Mouse (Mus musculus) induced T-regulatory cell, adult 2 months (primary cell): ENCODE results near the gene Phyhipl.
A peak's percentile ranks its signal among the peaks of the same experiment; 100 is the strongest.

Source experiments
- DNase-seq: peaks from one replicate; pipeline ENCODE4 v3.0.0-alpha.2; 2012; ENCODE audit warnings: low read depth

Gene Phyhipl

DNA sequence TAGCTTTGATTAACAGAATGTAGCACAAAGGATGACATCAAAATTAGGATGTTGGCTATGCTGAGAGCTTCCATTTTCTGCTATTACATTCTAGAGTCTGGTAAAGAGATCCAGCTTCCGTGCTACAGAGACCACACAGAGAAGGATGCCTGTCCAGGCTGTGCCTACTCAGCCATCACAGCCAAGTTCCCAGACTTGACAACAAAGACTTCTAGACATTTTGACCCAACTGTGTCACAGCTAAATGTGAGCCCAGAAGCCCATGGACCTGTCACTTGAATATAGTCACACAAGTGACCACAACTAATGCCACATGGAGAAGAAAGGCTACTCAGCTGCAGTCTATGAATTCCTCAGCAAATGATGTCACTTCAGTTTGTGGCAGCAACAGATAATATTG, 24.6 kb downstream of the Phyhipl start:
- DNase-seq = no peak

DNA sequence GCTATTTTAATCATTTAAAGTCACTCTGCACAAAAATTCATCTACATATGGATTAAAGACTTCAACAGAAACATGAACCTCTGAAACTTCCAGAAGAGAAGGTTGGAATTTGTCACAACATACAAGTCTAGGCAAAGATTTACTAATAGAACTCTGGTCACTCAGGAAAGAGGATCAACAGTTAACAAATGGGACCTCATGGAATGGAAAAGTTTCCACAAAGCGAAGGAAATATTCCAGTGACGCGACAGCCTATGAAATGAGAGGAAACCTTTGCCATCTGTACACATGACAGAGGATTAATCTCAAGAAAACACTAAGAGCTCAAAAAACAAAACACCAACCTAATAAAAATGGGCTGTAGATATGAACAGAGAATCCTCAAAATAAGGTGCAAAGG, 32.3 kb downstream of the Phyhipl start:
- DNase-seq = no peak

DNA sequence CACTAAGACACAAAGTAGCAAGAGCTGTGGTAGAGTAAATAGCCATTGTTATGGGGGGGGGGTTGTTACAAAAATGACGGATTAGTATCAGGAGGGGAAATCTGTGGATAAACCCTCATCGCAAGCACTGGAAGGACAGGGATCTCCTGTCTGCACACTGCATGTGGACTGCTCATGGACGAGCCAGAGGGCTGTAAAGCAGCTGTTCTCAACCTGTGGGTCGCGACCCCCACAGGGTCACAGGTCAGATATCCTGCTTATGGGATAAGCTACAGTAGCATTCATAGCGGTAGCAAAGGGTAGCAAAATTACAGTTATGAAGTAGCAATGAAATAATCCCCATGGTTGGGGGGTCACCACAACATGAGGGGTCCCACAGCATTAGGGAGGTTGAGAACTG, 39.4 kb downstream of the Phyhipl start:
- no peak for DNase-seq

DNA sequence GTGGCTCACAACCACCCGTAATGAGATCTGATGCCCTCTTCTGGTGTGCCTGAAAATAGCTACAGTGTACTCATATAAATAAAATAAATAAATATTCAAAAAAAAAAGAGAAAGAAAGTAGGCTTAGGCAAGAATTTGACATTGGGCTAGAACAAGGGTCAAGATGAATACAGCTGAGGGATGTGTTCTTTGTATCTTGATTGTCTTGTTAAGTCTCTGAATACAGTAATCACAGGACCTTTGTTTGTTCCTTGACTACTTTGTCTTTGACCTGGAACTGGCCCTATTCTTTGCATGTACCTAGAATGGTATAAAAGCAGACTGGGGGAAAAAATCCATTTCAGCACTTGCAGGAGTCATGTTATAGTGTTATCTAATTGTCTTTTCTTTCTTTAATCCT, 44.1 kb downstream of the Phyhipl start:
- no peak for DNase-seq

DNA sequence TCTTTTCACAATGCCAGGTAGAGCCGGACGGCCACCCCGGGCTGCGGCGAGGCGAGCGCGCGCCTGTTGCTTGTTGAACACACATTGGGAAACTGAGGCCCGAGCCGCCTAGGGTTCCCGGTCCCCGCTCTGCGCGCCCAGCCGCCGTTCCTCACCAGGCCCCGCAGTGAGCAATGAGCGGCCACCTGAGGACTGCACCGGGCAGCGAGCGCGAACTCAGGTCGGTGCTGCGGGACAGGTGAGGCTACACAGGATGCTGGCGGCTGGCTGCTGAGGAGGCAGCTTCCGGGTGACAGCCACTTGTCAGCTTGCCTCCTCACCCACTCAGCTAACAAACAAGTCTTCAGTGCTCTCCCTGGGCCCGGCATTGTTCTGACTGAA, 55.9 kb downstream of the Phyhipl start:
- DNase-seq = peak; percentile 0

DNA sequence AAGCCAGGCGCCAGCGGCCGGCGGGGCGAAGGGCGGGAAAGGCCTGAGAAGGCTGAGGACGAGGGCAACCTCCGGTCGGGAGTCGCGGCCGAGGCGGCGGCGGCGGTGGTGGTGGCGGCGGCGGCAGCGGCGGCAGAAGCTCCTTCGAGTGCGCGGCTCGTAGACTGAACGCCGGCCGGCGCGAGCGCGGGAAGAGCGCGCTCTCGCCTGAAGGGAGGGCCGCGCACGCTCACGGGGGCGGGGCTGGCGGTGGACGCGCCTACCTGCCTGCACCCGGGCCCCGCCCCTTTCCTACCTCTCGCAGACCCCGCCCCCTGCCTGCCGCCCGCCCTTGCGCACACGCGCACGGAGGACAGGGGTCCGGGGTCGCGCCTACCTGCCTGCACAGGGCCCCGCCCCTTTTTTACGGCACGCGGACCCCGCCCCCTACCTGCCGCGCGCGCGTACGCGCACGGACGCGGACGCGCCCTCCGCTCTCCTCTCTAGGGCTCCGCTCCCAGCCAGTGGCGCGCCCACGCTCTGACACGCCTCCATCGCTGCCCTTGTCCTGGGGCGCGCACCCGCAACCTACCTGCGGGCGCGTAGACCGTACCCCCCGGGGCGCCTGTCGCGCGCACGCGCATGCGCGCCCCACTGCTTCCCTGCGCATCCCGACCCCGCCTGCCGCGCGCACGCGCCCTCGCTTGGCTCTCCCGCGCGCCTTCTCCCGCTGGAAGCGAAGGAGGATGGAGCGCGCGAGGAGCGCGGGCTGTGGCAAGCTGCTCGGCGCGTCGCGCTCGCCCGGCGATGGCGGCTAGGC, 56.4 kb downstream of the Phyhipl start:
- DNase-seq = peak; percentile 4

DNA sequence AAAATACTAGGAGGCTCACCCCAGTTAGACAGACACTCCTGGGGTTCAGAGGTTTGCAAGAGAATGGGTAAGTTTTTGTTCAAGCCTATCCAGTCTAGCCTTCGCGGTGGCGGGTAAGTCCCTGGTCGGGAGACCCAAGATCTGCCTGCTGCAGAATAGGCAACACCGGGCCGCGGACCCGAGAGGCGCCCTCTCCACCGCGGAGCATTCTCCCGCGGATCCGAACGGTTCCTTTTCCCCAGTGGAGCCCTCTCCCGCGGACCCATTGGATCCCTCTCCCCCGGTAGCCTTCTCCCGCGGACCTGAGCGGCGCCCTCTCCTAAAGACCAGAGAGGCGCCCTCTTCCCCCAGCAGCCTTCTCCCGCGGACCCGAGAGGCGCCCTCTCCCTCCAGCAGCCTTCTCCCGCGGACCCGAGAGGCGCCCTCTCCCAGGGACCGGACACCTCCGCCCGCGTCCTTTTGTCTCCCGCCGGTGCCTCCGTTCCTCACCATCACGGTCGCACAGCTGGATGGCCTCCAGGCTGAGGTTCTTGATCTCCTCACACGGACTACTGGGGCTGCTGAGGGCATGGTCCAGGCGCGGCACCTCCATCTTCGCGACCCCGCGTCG, 57.1 kb downstream of the Phyhipl start:
- DNase-seq = peak; percentile 2

DNA sequence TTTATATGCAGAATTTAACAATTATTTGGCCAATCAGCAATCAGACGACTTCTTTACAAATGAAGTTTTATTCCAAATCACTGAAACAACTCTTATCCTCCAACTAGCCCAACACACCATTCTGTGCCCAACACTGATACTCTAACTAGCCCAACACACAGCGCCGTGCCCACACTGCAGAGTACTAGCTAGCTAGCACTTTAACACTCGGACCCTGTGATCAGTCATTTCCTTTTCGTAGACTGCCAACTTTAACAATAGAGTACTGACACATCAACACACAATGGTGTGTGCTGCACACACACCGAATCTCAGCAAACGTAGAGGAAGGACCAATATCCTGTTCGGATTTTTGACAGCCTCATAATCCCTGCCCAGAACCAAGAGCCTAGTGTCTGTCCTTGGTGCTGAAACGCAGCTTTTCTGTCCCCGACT, 57.7 kb downstream of the Phyhipl start:
- DNase-seq = no peak

DNA sequence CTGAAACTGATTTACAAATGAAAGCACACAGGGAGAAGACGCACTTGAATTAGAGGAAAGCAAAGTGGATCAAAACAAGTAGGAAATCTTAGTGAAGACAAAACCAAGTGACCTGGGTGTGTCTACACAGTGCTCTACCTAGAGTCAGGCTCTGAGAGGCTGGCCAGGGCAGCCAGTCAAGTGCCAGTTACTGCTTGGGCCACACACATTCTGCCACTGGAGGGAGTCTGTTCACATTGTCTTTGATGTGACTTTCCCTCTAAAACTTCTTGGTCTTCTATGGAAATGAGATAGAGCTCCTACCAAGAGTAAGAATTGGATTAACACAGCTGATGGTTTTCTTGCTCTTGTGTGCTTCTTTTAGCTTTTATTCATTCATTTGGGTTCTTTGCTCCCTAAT, 61.8 kb downstream of the Phyhipl start:
- no peak for DNase-seq

DNA sequence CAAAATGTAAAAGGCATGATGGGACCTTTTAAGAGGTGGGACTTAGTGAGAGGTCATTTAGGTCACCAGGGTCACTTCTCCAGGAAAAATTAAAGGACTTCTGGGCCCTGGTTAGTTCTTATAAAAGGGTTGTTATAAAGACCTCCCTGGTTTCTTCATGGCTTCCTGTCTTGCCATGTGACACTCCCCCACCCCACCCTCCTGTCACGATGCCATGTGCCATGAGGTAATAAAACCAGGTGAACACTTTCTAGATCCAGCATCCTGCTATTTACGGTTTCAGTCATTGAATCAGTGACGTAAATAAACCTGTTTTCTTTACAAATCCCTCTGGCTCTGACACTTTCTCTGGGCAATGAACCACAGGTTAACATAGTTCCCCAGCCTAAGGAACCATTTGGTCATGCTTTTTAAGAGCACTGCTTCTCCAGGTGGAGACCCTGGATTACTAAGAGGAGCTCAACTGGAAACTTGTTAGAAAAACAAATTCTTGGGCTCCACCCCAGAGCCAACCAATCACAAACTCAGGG, 68.8 kb downstream of the Phyhipl start:
- no peak for DNase-seq

DNA sequence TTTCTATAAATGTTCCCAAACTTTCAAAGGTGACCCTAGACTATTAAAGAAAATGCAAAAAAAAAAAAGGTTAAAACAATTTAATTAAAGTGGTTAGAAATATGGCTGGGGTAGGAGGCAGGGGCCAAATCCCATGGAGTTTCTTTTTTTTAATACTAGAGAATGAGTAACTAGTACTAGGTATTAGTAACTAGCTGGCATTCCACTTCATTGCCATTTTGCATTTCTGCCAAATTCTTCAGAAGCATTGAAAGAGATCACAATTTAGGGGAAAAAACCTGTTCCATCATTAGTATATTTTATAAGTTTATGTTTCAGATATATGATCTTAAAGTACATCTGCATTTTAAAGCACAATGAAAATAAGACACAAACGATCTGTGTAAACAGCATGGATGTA, 71.6 kb downstream of the Phyhipl start:
- DNase-seq = no peak

DNA sequence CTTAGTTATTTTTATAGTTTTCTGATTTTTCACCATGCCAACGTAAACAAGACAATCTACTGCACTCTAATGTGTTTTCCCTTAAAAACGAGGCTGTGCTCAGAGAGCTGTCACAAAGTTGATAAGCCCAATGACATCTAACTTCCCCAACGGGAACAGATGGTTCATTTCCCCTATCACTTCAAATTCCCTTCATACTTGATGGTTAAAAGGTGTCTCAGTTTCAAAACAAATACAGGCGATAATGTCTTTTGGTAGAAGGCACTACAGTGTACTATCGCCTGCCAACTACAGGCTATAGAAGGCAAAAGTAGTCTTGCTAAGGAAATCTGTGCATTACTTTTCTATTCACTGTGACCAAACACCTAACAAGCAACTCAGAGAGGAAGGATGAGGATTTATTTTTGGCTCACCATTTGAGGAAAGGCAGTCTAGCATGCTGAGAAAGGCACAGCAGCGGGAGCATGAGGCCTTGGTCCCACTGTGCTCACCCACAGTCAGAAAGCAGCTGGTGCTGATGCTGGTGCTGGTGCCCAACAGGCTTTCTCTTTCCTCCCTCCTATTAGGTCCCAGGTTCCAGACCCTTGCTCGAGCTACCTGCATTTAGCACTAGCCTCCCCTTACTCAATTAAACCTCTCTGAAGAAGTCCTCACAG, 74.1 kb downstream of the Phyhipl start:
- no peak for DNase-seq

DNA sequence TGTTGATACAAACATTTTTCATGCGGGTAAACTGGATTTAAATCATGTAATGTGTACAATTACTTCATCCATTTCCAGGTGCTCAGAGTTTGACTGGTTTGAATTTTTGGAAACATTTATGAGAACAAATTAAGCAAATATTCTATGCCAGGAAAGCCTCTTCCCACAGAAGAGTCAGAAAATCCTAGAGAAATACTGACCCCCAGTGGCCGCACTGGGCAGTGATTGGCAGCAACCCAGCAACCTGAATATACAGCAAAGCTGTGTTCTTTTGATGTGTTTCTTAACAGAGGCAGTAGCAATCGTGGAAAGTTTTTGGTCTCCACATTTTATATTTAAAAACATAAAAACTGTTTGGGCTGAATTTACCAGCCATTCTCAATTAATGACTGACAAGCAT, 92.1 kb downstream of the Phyhipl start:
- peak; percentile 2 for DNase-seq

DNA sequence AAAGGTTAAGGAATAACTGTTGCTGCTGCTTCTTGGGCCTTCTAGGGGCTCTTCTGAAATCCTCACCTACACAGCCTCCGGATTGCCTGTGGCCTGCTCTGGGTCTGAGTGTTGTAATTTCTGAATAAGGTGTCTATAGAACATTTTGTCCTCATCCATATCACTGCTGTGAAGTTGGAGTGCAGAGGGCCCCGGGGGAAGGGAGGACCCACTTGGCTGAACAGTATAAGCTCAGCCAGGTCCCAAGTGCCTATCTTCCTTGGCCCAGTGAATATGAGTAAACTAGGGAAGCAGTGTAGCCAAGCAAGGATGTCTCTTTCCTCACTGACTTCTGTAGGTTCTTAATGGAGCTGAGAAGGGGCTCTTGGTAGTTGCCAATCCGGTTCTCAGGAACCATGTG, 103.2 kb downstream of the Phyhipl start:
- DNase-seq = no peak

DNA sequence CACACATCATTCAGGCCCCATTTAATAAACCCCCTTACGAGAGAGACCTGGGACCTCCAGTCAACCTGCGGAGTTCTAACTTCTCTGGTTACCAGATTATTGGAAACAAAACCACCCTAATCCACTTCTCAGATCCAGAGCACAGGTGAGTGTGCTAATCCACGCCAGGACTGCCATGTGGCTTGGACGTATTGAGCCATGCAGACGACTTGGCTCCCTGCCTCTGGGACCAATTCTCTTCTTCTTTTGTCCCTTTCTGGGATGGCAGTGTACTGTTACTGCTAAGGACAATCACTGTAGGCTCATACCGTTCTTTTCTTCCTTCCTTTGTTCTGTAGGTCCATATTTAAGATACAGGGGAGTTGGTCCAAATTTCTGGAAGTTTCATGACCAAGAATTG, 112.9 kb downstream of the Phyhipl start:
- DNase-seq = no peak

DNA sequence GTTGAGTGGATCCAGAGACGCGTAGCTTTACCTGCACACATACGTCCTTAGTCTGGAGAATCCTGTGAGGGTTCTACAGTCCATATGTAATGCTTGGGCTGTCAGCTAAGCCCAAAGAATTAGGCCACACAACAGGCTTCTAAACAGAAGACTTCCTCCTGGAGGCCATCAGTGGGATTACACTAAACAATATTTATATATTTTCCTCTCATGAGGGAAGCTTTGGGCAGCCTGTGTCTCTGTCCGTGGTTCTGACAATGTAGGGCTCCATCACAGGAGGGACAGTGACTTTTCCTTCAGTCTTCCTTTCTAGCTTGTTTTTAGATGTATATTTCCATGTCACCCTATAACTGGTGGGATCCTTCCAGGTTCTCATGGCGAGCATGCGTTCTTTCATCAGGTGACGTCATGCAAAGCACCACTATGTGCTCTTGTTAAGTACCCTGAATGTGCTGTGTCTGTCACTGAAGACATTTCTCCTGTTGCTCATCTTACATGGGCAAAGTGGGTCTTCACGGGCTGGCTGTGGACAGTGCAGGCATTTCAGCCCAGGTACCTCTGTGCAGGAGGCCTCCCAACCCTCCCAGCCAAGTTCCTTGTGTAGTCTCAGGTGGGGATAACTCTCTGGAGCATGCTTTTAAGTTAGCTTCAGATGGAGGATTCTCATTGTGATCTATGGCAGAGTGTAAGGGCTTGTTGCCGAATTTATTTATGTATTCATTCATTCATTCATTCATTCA, 115.1 kb downstream of the Phyhipl start:
- no peak for DNase-seq

DNA sequence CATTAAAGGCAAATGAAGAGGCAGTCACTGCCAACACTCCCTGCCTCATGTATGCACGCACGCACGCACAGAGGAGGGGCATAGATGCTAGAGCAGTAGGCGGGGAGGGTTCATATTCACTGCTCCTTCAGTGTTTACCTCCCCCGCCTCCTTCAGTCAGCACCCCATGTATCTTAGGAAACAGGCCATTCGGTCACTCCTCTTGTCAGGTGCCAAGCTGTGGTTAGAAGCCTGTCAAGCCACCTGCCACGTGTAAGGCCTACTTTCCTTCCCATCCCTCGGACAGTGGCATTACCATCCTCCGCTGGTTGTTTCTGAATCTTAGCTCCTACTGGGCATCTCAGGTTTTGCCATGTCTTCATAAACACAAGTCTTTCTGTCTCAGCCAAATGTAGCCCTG, 116.5 kb downstream of the Phyhipl start:
- DNase-seq = no peak

DNA sequence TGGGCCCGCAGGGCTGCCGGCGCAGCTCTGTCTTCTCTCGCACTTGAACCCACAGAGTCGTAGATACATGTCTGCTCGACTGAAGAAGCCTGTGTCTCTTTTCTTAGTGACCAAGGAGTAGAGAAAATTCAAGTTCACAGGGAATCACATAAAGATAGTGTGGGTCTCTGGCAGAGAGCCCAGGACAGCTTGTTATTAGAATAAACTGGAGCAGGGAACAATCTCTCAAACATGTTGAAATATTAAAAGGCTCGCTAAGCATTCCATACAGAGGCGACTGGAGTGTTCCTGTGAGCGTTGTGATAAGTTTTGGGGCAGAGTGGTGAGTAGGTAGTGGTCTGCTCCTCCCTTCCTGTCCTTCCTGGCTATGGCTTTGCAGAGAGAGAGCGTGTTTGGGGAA, 118.1 kb downstream of the Phyhipl start:
- no peak for DNase-seq

DNA sequence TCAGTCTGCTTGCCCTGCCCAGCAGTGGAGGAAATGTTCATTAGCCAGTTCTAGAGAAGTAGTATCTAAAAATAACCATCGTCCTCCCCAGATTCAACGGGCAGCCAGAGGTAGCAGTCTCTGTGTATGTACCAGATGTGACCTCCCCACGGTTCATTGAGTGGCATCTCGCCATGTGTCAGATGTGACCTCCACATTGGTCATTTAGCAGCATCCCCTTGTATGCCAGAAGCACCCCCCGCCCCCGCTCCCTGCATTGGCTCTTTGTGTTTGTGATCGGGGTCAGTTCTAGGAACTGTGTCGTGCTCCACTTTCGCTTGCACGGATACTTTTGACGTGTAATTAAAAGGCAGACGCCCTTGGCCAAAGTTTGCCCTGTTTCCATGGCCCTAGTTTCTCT, 120.4 kb downstream of the Phyhipl start:
- DNase-seq = no peak

DNA sequence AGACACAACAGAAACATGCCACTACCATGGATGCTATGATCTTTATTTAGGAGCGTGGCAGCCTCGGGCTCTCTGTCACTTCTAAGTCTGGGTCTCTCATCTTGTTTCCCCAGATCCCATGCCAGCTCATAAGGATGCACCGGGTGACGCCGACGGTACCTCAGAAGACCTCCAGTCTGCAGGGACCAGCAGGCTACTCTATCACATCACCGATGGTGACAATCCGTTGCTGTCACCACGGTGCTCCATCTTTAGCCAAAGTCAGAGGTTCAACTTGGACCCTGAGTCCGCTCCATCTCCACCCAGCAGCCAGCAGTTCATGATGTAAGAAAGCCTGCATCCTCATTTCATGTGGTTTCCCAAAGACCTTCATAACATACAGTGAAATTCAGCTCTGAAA, 121.2 kb downstream of the Phyhipl start:
- DNase-seq = no peak

DNA sequence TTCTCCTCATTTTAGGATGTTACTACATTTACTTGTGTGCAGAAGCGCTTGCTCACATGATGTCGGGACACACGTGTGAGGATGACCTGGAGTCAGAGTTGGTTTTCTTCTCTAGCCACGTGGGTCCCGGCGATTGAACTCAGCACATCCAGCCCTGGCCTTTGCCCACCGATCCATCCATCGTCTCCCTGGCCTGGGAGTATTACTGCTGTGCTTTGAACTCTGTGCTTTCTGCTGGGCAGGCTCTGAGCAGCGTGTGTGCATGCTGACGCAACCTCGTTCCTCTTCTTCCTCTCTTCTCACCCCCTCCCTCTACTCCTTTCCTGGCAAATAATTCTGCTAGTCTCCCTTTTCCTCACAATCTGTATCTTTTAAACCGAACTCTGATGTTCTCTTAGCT, 121.8 kb downstream of the Phyhipl start:
- DNase-seq = no peak

DNA sequence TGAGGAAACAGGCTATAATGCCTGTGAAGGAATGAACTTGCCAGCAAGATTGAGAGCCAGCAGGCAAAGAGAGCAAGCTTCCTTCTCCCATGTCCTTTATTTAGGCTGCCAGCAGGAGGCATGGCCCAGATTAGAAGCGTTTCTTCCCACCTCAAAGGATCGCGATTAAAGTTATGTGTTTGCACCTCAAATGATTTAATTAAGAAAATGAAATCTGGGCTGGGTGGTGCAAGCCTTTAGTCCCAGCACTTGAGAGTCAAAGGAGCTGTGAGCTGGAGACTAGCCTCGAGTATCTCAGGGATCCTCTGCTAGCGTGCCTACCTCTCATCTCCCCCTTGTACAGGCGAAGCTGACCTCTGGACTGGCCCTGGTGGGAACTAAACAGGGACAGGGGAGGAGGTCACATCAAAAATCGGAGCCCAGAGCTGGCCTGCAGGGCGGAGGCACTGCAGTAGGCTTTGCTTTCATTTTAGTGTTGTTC, 122.4 kb downstream of the Phyhipl start:
- no peak for DNase-seq
